Mouse (Mus musculus): ENCODE measurements around the gene Htr1f.

- TF ChIP-seq CTCF (conservative IDR thresholded peaks at IDR 0.05; ENCODE audit: low read length) (no peak), POU5F1 (IDR thresholded peaks at IDR 0.05; ENCODE audit: borderline replicate concordance, low read length) (no peak)
These were observed 220.1 kb downstream of the Htr1f start for GRCm38 (mm10) chr16:64885547-64885946.

All from E14TG2a.4 (cell line).